Mouse (Mus musculus) neural tube, embryonic 14.5 days (tissue): Measurements from ENCODE around the gene Ankrd28. TPM values are rescaled to one million over a fixed set of nuclear protein-coding genes. Genes with fewer than 3 reads are reported as not detected.

Experiments used
- ATAC-seq: fragments of 200-750 bp; cut with Nextera tagmentation; 2 replicates; pipeline ENCODE4 v1.8.0; 2017; ENCODE audit warnings: low read depth, mild to moderate bottlenecking, moderate TSS enrichment, moderate library complexity
- H3K27ac ChIP-seq: fragments of 300-500 bp; sonication (generic); 2 replicates; pipeline ENCODE4 v1.5.1; 2014; ENCODE audit warnings: low read depth, mild to moderate bottlenecking, control low read depth, low read length, moderate library complexity, mixed read lengths
- H3K27me3 ChIP-seq: fragments of 300-500 bp; sonication (generic); 2 replicates; pipeline ENCODE4 v1.6.1; 2014; ENCODE audit warnings: low read length; ENCODE audit not compliant: control insufficient read depth, insufficient read depth
- H3K36me3 ChIP-seq: fragments of 300-500 bp; sonication (generic); 2 replicates; pipeline ENCODE4 v1.6.1; 2014; ENCODE audit warnings: low read length, mixed read lengths; ENCODE audit not compliant: control insufficient read depth, insufficient read depth
- H3K4me1 ChIP-seq: fragments of 300-500 bp; sonication (generic); 2 replicates; pipeline ENCODE4 v1.6.1; 2014; ENCODE audit warnings: low read length; ENCODE audit not compliant: control insufficient read depth, insufficient read depth
- H3K4me2 ChIP-seq: fragments of 300-500 bp; sonication (generic); 2 replicates; pipeline ENCODE4 v1.6.1; 2014; ENCODE audit warnings: mild to moderate bottlenecking, low read depth, low read length, control low read depth
- H3K4me3 ChIP-seq: fragments of 300-500 bp; sonication (generic); 2 replicates; pipeline ENCODE4 v1.5.1; 2014; ENCODE audit warnings: low read depth, low read length, control low read depth, mixed read lengths
- H3K9ac ChIP-seq: fragments of 300-500 bp; sonication (generic); replicated peaks from 2 replicates; pipeline ENCODE4 v1.6.1; 2014; ENCODE audit warnings: low read depth, mild to moderate bottlenecking, control low read depth, low read length, mixed read lengths
- H3K9me3 ChIP-seq: fragments of 300-500 bp; sonication (generic); 2 replicates; pipeline ENCODE4 v1.6.1; 2016; ENCODE audit warnings: low read length; ENCODE audit not compliant: control insufficient read depth
- WGBS: fragments of 180-500 bp; shearing (Covaris S2); extraction: QIAGEN DNeasy Blood & Tissue Kit; methylation state at CpG from one replicate; pipeline ENCODE4 v1.1.7; 2014; 5-methylcytosine and 5-hydroxymethylcytosine counted together
- polyA plus RNA-seq: library from polyadenylated mRNA; unstranded; fragments of >200 nt; fragmentation: Nextera tagmentation; extraction: Ambion mirVana; gene quantifications from 2 replicates; pipeline ENCODE4 v1.2.1, GENCODE M21; 2014

Gene Ankrd28
- polyA plus RNA-seq, 1 experiment from 2014 or later: 18.3 TPM

DNA sequence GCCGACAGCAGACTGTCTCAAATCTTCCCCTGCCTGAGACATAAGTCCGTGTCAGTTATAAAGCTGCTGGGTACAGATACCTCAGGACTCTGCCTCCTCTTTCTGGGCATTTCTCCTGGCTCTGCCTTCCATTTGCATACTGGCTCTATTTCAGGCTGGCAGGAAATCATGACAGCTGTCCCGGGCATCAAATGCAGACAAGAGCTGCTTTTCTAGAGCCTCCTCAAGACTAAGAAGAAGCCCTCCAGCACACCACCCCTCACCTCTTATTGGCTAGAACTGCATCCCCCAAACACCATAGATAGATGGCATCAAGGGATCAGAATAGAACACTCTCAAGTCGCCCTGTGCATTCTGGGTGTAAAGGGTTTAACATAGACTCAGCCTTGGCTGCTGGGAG is 24.2 kb upstream of the Ankrd28 start:
- Histone ChIP-seq H3K36me3 (no peaks in the 10 kb centered on the region), H3K4me1 (no peaks in the 10 kb centered on the region), H3K27me3 (no peaks in the 10 kb centered on the region), H3K4me3 (no peak overlapping the region), H3K27ac (no peak overlapping the region), H3K9me3 (no peaks in the 10 kb centered on the region), H3K9ac (no peak overlapping the region), H3K4me2 (no peak overlapping the region)
- ATAC-seq: no peak
- 71% methylated on average over 4 of the region's 4 CpGs for WGBS

DNA sequence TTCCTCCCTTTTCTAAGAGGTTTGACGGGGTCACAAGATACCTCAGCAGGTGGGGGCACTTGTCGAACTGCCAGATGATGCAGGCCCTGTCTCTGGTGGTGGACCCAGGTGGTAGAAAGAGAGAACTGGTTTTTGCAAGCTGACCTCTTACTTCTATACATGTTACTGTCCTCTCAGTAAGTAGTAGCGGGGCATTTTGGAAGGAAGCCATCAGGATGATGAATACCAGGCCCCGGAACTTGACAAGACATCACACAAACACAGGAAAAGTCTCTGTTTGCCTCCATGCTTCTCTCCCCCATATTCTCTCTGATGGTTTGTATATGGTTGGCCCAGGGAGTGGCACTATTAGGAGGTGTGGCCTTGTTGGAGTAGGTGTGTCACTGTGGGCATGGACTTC is 13.1 kb upstream of the Ankrd28 start:
- WGBS: 86% methylated on average over 4 of the region's 4 CpGs
- no peak overlapping the region for H3K4me2 ChIP-seq
- H3K36me3 ChIP-seq: no peaks in the 10 kb centered on the region
- ATAC-seq: no peak
- no peak overlapping the region for H3K4me3 ChIP-seq
- H3K27me3 ChIP-seq: no peaks in the 10 kb centered on the region
- H3K4me1 ChIP-seq: no peaks in the 10 kb centered on the region
- H3K9ac ChIP-seq: no peak overlapping the region
- no peak overlapping the region for H3K27ac ChIP-seq
- no peaks in the 10 kb centered on the region for H3K9me3 ChIP-seq

DNA sequence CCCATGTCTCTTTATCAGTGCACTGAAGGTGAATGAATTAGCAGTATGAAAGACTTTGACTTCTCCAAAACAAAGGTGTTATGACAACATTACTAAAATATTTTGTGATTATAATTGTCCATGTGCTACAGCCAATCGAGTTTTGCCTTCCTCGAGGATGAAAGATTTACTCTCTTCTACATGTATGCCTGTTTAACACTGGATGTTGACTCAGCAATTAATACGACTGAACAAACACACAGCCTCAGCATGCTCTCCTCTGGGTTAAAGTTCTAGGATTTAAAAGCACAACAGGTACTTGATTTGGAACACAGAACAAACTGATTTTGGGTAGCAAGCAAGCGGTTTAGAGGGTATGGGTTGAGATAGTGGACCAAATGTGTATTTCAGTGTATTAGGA is 1.6 kb upstream of the Ankrd28 start:
- H3K4me2 ChIP-seq: peak overlapping the region; percentile 71
- H3K27me3 ChIP-seq: no peaks in the 10 kb centered on the region
- ATAC-seq: no peak
- no peak overlapping the region for H3K9ac ChIP-seq
- no peaks in the 10 kb centered on the region for H3K36me3 ChIP-seq
- 49% methylated on average over 4 of the region's 4 CpGs for whole genome bisulfite sequencing
- peak overlapping the region; percentile 86 for H3K4me3 ChIP-seq
- no peaks in the 10 kb centered on the region for H3K9me3 ChIP-seq
- H3K27ac ChIP-seq: no peak overlapping the region; the same call in 1 of the 2 replicates
- peaks cover 5% of the 10 kb centered on the region; the same call in 1 of the 2 replicates for H3K4me1 ChIP-seq

DNA sequence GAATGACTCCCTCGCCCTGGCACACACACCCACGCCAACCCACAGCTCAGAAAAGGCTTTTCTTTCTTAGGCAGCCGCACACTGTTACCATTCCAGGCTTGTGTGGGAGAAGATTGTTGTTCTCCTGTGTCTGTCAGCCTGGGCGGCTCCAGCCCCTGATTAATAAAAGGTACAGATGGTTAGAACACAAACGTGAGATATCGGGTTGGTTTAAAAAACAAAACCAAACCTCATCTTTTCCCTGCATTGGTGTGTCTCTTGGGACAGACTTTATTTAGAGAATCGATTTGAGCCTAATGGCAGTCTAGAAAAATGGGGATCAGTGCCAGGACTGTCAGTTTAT is 890 bp upstream of the Ankrd28 start:
- Histone ChIP-seq H3K9ac (peak overlapping the region; percentile 84), H3K27ac (peak overlapping the region; percentile 88), H3K4me1 (peaks cover 5% of the 10 kb centered on the region; the same call in 1 of the 2 replicates), H3K9me3 (no peaks in the 10 kb centered on the region), H3K27me3 (no peaks in the 10 kb centered on the region), H3K4me2 (peak overlapping the region; percentile 71), H3K36me3 (no peaks in the 10 kb centered on the region), H3K4me3 (peak overlapping the region; percentile 86)
- ATAC-seq: 0 out of 2 replicates have a peak, but pooled peaks have one; percentile 31
- 3% methylated on average over 7 of the region's 7 CpGs for WGBS

DNA sequence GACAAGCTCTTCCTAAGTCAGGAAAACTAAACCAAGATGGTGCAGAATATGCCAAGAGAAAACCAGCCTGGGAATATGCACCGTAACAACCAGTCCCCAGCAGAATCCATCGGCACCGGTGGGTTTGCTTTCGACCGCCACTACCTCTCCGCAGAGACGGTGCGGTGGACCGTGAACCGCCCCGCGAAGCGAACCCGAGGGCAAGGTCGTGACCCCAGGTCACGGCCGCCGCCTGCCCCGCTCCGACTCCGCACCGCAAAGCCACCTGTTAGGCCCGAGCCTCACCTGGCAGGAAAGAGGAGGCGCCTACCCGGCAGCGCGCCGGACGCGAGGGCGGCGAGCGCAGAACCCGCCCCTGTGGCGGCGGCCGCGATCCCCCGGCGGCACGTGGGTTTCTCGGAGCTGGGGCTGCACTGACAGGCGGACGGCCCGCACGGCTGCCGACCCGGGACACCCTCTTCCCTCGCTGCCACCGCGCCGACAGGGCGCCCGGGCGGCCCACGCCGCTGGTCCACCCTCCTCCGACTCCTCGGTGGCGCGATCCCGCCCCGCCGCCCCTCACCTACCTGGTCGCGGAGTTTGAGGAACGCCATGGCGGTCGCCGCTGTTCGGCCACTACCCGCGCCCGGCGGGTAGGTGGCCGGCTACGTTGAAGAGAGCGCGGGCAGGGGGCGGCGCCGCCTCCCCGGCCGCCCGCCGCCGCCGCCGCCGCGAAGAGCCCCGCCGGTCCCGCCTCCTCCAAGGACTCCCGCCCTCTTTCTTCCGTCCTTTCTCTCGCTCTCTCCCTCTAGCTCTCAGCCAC is 489 bp downstream of the Ankrd28 start:
- H3K9me3 ChIP-seq: no peaks in the 10 kb centered on the region
- peak; percentile 67 for ATAC-seq
- H3K4me1 ChIP-seq: peaks cover 5% of the 10 kb centered on the region; the same call in 1 of the 2 replicates
- peak overlapping the region; percentile 84 for H3K9ac ChIP-seq
- no peaks in the 10 kb centered on the region for H3K27me3 ChIP-seq
- no peaks in the 10 kb centered on the region for H3K36me3 ChIP-seq
- WGBS: under 1% methylated on average over 76 of the region's 97 CpGs
- peak overlapping the region; percentile 93 for H3K27ac ChIP-seq
- H3K4me3 ChIP-seq: peak overlapping the region; percentile 86
- H3K4me2 ChIP-seq: peak overlapping the region; percentile 84

DNA sequence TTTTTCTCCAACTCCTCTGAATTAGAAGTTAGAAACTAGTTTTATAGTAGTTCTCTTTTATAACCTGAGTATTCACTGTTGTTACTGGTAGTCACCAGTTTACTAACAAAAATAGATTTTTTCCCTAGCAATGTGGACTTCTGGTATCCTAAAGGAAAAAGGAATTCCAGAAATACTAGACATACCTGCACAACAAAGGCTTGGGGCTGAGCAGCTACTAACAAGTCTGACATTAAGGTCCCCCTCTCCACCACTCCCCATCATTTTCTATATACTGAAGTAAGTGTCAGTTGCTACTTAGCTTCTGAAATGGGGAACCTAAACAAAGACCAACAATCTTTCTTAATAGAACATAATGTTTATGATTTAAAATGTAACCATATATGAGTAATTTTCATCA is 3.2 kb downstream of the Ankrd28 start:
- Histone ChIP-seq H3K9me3 (no peaks in the 10 kb centered on the region), H3K27me3 (no peaks in the 10 kb centered on the region), H3K4me3 (no peak overlapping the region), H3K36me3 (no peaks in the 10 kb centered on the region), H3K4me2 (no peak overlapping the region), H3K27ac (no peak overlapping the region), H3K9ac (no peak overlapping the region), H3K4me1 (peaks cover 5% of the 10 kb centered on the region; the same call in 1 of the 2 replicates)
- ATAC-seq: no peak

DNA sequence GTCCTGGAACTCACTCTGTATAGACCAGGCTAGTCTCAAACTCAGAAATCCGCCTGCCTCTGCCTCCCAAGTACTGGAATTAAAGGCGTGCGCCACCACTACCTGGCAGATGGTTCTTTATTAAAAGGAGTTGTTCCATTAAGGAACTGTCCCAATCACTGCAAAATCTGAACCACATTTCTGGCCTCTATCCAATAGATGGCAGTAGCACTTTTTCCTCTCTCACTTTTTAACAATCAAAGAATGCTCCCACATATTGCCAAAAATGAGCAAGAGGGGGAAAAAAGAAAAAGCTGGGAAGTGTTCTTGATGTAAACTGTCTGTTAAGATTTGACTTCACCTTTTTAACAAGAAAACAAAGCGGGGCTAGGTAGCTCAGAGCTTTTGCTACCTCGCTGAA is 20.5 kb downstream of the Ankrd28 start:
- whole genome bisulfite sequencing: 94% methylated on average over 5 of the region's 5 CpGs
- Histone ChIP-seq H3K9ac (no peak overlapping the region), H3K9me3 (no peaks in the 10 kb centered on the region), H3K27ac (no peak overlapping the region), H3K36me3 (no peaks in the 10 kb centered on the region), H3K4me1 (no peaks in the 10 kb centered on the region), H3K4me3 (no peak overlapping the region), H3K27me3 (no peaks in the 10 kb centered on the region), H3K4me2 (no peak overlapping the region)
- no peak for ATAC-seq

DNA sequence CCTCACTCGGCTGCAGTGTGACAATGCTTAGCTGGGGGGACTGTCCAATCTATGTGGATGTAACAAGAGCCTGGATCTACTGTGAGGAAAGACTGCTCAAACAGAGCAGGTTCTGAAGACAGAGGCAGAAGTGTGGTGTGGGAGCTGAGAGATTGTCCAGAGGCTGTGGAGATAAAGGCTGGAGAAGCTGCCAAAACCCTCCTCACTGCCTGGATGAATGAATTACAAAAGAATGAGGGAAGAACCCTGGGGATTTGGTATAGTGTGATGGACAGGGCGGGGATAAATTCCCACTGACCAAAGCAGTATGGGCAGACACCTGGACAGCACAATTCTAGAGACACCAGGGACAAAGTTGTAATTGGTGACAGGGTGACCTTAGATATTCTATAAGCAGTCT is 26.7 kb downstream of the Ankrd28 start:
- H3K4me3 ChIP-seq: no peak overlapping the region
- no peaks in the 10 kb centered on the region for H3K27me3 ChIP-seq
- H3K36me3 ChIP-seq: no peaks in the 10 kb centered on the region
- WGBS: 51% methylated on average over 2 of the region's 2 CpGs
- H3K4me2 ChIP-seq: no peak overlapping the region
- H3K4me1 ChIP-seq: no peaks in the 10 kb centered on the region
- H3K27ac ChIP-seq: no peak overlapping the region
- ATAC-seq: no peak
- H3K9me3 ChIP-seq: no peaks in the 10 kb centered on the region
- H3K9ac ChIP-seq: no peak overlapping the region

DNA sequence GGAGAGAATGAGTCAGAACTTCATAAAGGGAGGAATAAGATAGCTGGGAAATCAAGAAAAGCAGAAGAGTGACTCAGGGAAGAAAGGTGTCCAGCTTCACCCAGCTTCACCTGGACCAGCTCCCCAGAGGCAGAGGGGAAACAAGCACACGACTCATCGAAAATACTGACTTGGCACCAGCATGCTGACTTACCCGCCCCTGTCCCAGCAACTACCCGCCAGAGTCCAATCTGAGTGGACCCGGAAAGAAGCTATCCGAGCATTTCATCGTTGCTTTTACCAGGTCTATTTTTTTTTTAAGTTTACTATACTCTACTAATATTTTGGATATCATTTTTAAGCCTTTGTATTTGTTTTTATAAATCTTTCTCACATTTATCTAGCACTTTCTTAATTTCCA is 29.5 kb downstream of the Ankrd28 start:
- H3K4me2 ChIP-seq: no peak overlapping the region
- no peak overlapping the region for H3K4me3 ChIP-seq
- no peak for ATAC-seq
- no peaks in the 10 kb centered on the region for H3K4me1 ChIP-seq
- H3K36me3 ChIP-seq: no peaks in the 10 kb centered on the region
- 87% methylated on average over 7 of the region's 7 CpGs for WGBS
- H3K27ac ChIP-seq: no peak overlapping the region
- no peaks in the 10 kb centered on the region for H3K9me3 ChIP-seq
- H3K9ac ChIP-seq: no peak overlapping the region
- no peaks in the 10 kb centered on the region for H3K27me3 ChIP-seq
